Mouse (Mus musculus) heart, embryonic 16.5 days (tissue): ENCODE results near the gene Atp6ap2. TPM values are rescaled to one million over a fixed set of nuclear protein-coding genes. Genes with fewer than 3 reads are reported as not detected.
"Not testable (repeated sequence)": the region's sequence is repeated elsewhere in the genome, so short reads cannot be mapped to it uniquely, and the experiment has no call there.

Source experiments
- ATAC-seq: fragments of 200-750 bp; cut with Nextera tagmentation; replicated peaks from 2 replicates; pipeline ENCODE4 v1.8.0; 2017; ENCODE audit warnings: moderate number of reproducible peaks; ENCODE audit not compliant: insufficient read depth, low FRiP score; ENCODE audit errors: extremely low read depth
- H3K27ac ChIP-seq: fragments of 300-500 bp; sonication (generic); 2 replicates; pipeline ENCODE4 v1.5.1; 2014; ENCODE audit warnings: mild to moderate bottlenecking, low read length, control low read depth, moderate library complexity
- H3K27me3 ChIP-seq: fragments of 300-500 bp; sonication (generic); 2 replicates; pipeline ENCODE4 v1.6.1; 2014; ENCODE audit warnings: low read length, mixed read lengths; ENCODE audit not compliant: control insufficient read depth, insufficient read depth
- H3K36me3 ChIP-seq: fragments of 300-500 bp; sonication (generic); 2 replicates; pipeline ENCODE4 v1.6.1; 2014; ENCODE audit not compliant: control insufficient read depth, insufficient read depth
- H3K4me1 ChIP-seq: fragments of 300-500 bp; sonication (generic); 2 replicates; pipeline ENCODE4 v1.6.1; 2014; ENCODE audit warnings: low read length, mixed read lengths; ENCODE audit not compliant: control insufficient read depth, insufficient read depth
- H3K4me2 ChIP-seq: fragments of 300-500 bp; sonication (generic); 2 replicates; pipeline ENCODE4 v1.6.1; 2014; ENCODE audit warnings: low read depth, mild to moderate bottlenecking, control low read depth, low read length
- H3K4me3 ChIP-seq: fragments of 300-500 bp; sonication (generic); 2 replicates; pipeline ENCODE4 v1.5.1; 2014; ENCODE audit warnings: mild to moderate bottlenecking, control low read depth, low read length
- H3K9ac ChIP-seq: fragments of 300-500 bp; sonication (generic); 2 replicates; pipeline ENCODE4 v1.6.1; 2014; ENCODE audit warnings: low read length, control low read depth
- H3K9me3 ChIP-seq: fragments of 300-500 bp; sonication (generic); replicated peaks from 2 replicates; pipeline ENCODE4 v1.6.1; 2016; ENCODE audit warnings: low read length; ENCODE audit not compliant: control insufficient read depth
- WGBS: fragments of 180-500 bp; shearing (Covaris S2); extraction: QIAGEN DNeasy Blood & Tissue Kit; methylation state at CpG from one replicate; pipeline ENCODE4 v1.1.7; 2014; 5-methylcytosine and 5-hydroxymethylcytosine counted together
- polyA plus RNA-seq: library from polyadenylated mRNA; unstranded; fragments of >200 nt; fragmentation: Nextera tagmentation; extraction: Ambion mirVana; gene quantifications from 2 replicates; pipeline ENCODE4 v1.2.1, GENCODE M21; 2015

Gene Atp6ap2
- polyA plus RNA-seq, 1 experiment from 2014 or later, result 60.8 TPM

GRCm38 (mm10) chrX:12592011-12592410, 4.4 kb downstream of the Atp6ap2 start:
- WGBS, result 63% methylated on average over 5 of the region's 5 CpGs
- H3K4me2 ChIP-seq, result no peak overlapping the region
- no peak overlapping the region for H3K27ac ChIP-seq
- H3K4me1 ChIP-seq, result peaks cover 2% of the 10 kb centered on the region; the same call in 1 of the 2 replicates
- no peaks in the 10 kb centered on the region for H3K27me3 ChIP-seq
- ATAC-seq, result no peak
- H3K9ac ChIP-seq, result no peak overlapping the region
- peaks cover 2% of the 10 kb centered on the region; the same call in 1 of the 2 replicates for H3K36me3 ChIP-seq
- H3K4me3 ChIP-seq, result no peak overlapping the region
- H3K9me3 ChIP-seq, result no peaks in the 10 kb centered on the region

- Histone ChIP-seq H3K9ac (no peak overlapping the region), H3K4me1 (peaks cover 2% of the 10 kb centered on the region; the same call in 1 of the 2 replicates), H3K27ac (no peak overlapping the region), H3K4me3 (no peak overlapping the region), H3K27me3 (no peaks in the 10 kb centered on the region), H3K4me2 (no peak overlapping the region), H3K36me3 (peaks cover 3% of the 10 kb centered on the region; the same call in 1 of the 2 replicates), H3K9me3 (no peaks in the 10 kb centered on the region)
- no peak for ATAC-seq
- WGBS, result 82% methylated on average over 5 of the region's 5 CpGs
Measured at GRCm38 (mm10) chrX:12593824-12594223, 6.2 kb downstream of the Atp6ap2 start.

- not testable (repeated sequence) for H3K27me3 ChIP-seq, H3K4me1 ChIP-seq, ATAC-seq, H3K27ac ChIP-seq, H3K36me3 ChIP-seq, H3K4me2 ChIP-seq, H3K4me3 ChIP-seq, H3K9me3 ChIP-seq, H3K9ac ChIP-seq
Measured at GRCm38 (mm10) chrX:12610541-12610940, 22.9 kb downstream of the Atp6ap2 start.

- Histone ChIP-seq H3K27ac (no peak overlapping the region), H3K9ac (no peak overlapping the region), H3K27me3 (no peaks in the 10 kb centered on the region), H3K4me1 (no peaks in the 10 kb centered on the region), H3K9me3 (no peaks in the 10 kb centered on the region), H3K4me2 (no peak overlapping the region), H3K36me3 (peaks cover 5% of the 10 kb centered on the region), H3K4me3 (no peak overlapping the region)
- WGBS, result 69% methylated on average over 2 of the region's 2 CpGs
- no peak for ATAC-seq
Measured at GRCm38 (mm10) chrX:12611211-12611610, 23.6 kb downstream of the Atp6ap2 start.

GRCm38 (mm10) chrX:12612360-12612759, 24.8 kb downstream of the Atp6ap2 start:
- not testable (repeated sequence) for ATAC-seq, H3K27ac ChIP-seq, H3K9ac ChIP-seq, H3K4me1 ChIP-seq, H3K4me2 ChIP-seq, H3K9me3 ChIP-seq, H3K4me3 ChIP-seq, H3K36me3 ChIP-seq, H3K27me3 ChIP-seq
- WGBS, result 79% methylated on average over 1 of the region's 1 CpGs

- Histone ChIP-seq H3K4me2 (no peak overlapping the region), H3K27ac (no peak overlapping the region), H3K36me3 (no peaks in the 10 kb centered on the region), H3K9me3 (no peaks in the 10 kb centered on the region), H3K27me3 (no peaks in the 10 kb centered on the region), H3K4me3 (no peak overlapping the region), H3K4me1 (no peaks in the 10 kb centered on the region), H3K9ac (no peak overlapping the region)
- WGBS, result 79% methylated on average over 3 of the region's 4 CpGs
- ATAC-seq, result no peak
Measured at GRCm38 (mm10) chrX:12625131-12625530, 37.5 kb downstream of the Atp6ap2 start.

- H3K27ac ChIP-seq, result no peak overlapping the region
- WGBS, result 54% methylated on average over 2 of the region's 2 CpGs
- no peak overlapping the region for H3K4me2 ChIP-seq
- no peak overlapping the region for H3K9ac ChIP-seq
- H3K9me3 ChIP-seq, result 0 out of 2 replicates have a peak, but pooled peaks cover 2% of the 10 kb centered on the region
- no peaks in the 10 kb centered on the region for H3K36me3 ChIP-seq
- ATAC-seq, result no peak
- no peak overlapping the region for H3K4me3 ChIP-seq
- no peaks in the 10 kb centered on the region for H3K27me3 ChIP-seq
- no peaks in the 10 kb centered on the region for H3K4me1 ChIP-seq
Measured at GRCm38 (mm10) chrX:12644976-12645375, 57.4 kb downstream of the Atp6ap2 start.

- 50% methylated on average over 12 of the region's 12 CpGs for WGBS
- Histone ChIP-seq H3K36me3 (no peaks in the 10 kb centered on the region), H3K27ac (no peak overlapping the region)
Measured at GRCm38 (mm10) chrX:12645531-12646304, 58.1 kb downstream of the Atp6ap2 start.

GRCm38 (mm10) chrX:12651906-12652305, 64.3 kb downstream of the Atp6ap2 start:
- 0 out of 2 replicates have a peak, but pooled peaks cover 2% of the 10 kb centered on the region for H3K9me3 ChIP-seq
- no peak overlapping the region for H3K4me3 ChIP-seq
- 86% methylated on average over 16 of the region's 16 CpGs for WGBS
- no peaks in the 10 kb centered on the region for H3K27me3 ChIP-seq
- no peak for ATAC-seq
- H3K27ac ChIP-seq, result no peak overlapping the region
- no peaks in the 10 kb centered on the region for H3K4me1 ChIP-seq
- no peak overlapping the region for H3K4me2 ChIP-seq
- no peak overlapping the region for H3K9ac ChIP-seq
- H3K36me3 ChIP-seq, result peaks cover 14% of the 10 kb centered on the region

More at GRCm38 (mm10) chrX:12645531-12646304, 58.1 kb downstream of the Atp6ap2 start:
- H3K27me3 ChIP-seq, result no peaks in the 10 kb centered on the region
- no peak overlapping the region for H3K9ac ChIP-seq
- no peak for ATAC-seq
- H3K4me1 ChIP-seq, result no peaks in the 10 kb centered on the region
- no peak overlapping the region for H3K4me2 ChIP-seq
- H3K9me3 ChIP-seq, result 0 out of 2 replicates have a peak, but pooled peaks cover 2% of the 10 kb centered on the region
- H3K4me3 ChIP-seq, result no peak overlapping the region
